Mouse (Mus musculus) splenic B cell, adult 2 months (primary cell): Measurements from ENCODE around the gene Ankrd35.
"Not testable (repeated sequence)": the region's sequence is repeated elsewhere in the genome, so short reads cannot be mapped to it uniquely, and the experiment has no call there.

Source experiments
- DNase-seq: peaks from one replicate; pipeline ENCODE4 v3.0.0-alpha.2; 2011; ENCODE audit warnings: low read depth, low spot score
- H3K27me3 ChIP-seq: 2 replicates; pipeline ENCODE4 v1.6.1; 2012; ENCODE audit warnings: mild to moderate bottlenecking, low read length, moderate library complexity, mixed read lengths; ENCODE audit not compliant: control insufficient read depth, poor library complexity, insufficient read depth, severe bottlenecking
- H3K36me3 ChIP-seq: 2 replicates; pipeline ENCODE4 v1.6.1; 2012; ENCODE audit warnings: mild to moderate bottlenecking, low read length, moderate library complexity, mixed read lengths; ENCODE audit not compliant: control insufficient read depth, poor library complexity, insufficient read depth, severe bottlenecking

The Ankrd35 gene

DNA sequence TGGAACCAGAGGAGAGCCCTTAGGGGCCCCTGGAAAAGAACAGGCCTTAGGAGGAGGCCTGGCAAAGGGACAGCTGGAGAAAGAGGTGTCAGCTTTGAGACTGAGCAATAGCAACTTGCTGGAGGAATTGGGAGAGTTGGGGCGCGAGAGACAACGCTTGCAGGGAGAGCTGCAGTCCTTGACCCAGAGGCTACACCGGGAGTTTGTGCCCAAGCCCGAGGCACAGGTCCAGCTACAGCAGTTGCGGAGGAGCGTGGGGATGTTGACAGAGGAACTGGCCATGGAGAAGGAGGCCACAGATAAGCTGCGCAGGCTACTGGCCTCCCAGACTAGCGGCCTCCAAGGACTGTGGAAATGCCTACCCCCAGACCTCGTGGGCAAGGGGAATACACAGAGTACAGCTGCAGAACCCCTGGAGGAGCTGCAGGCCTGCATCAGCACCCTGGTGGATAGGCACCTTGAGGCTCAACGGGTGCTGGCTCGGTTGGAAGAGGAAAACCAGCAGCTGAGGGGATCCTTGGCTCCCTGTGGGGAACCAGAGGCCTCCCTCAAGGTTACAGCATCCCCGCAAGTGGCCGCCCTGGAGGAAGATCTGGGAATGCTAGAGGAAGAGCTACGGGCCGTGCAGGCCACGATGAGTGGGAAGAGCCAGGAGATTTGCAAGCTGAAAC lies 14.4 kb downstream of the Ankrd35 start:
- Histone ChIP-seq H3K36me3 (no peaks in the 10 kb centered on the region), H3K27me3 (no peaks in the 10 kb centered on the region)
- no peak for DNase-seq

DNA sequence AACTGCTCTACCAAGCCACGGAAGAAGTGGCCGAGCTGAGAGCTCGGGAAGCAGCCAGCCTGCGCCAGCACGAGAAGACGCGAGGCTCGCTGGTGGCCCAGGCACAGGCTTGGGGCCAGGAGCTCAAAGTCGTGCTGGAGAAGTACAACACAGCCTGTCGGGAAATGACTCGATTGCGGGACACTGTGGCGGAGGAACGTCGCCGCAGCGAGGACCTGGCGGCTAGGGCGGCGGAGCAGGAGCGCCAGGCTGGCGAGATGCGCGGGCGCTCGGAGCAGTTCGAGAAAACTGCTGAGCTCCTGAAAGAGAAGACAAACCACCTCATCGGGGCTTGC lies 14.9 kb downstream of the Ankrd35 start:
- no peak for DNase-seq
- Histone ChIP-seq H3K36me3 (no peaks in the 10 kb centered on the region), H3K27me3 (no peaks in the 10 kb centered on the region)

- DNase-seq, H3K27me3 ChIP-seq, H3K36me3 ChIP-seq: not testable (repeated sequence)
These were observed 16.1 kb downstream of the Ankrd35 start for GRCm38 (mm10) chr3:96686057-96686456.

DNA sequence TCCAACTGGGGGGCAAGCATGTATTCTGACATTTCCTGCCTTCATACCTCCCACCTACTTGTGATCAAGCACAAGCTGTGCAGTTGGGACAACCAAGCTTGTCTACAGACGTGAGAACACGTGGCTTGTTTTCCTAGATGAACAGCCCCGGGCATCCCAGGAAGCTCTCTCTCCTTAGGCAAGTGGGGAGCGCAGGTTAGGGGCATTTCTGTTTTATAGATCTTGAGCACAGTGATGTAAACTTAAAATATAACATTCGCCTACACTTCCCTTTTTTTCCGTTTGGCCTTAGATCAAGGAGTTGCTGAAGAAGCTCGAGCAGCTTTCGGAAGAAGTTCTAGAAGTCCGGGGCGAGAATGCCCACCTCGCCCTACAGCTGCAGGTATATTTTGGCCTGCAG lies 18.9 kb downstream of the Ankrd35 start:
- no peaks in the 10 kb centered on the region for H3K27me3 ChIP-seq
- no peak for DNase-seq
- H3K36me3 ChIP-seq: no peaks in the 10 kb centered on the region

DNA sequence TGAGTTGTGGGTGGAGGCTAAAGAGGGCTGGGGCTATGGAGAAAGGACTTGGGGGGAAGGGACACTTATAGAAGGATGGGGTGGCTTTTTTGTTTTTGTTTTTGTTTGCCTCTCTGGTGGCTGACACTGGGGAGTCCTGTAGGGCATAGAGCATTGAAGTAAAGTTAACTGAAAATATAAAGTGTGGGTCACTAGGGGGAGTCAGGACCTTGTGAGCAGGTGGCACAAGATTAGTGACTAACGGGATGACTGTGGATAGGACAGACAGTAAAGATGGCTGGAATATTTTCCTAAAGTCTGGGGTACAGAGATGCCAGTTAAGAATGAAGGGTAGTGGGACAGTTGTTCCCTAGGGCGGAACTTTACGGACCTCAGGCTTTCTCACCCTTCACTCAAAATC lies 20.4 kb downstream of the Ankrd35 start:
- H3K36me3 ChIP-seq: no peaks in the 10 kb centered on the region
- no peaks in the 10 kb centered on the region for H3K27me3 ChIP-seq
- DNase-seq: peak; percentile 45

DNA sequence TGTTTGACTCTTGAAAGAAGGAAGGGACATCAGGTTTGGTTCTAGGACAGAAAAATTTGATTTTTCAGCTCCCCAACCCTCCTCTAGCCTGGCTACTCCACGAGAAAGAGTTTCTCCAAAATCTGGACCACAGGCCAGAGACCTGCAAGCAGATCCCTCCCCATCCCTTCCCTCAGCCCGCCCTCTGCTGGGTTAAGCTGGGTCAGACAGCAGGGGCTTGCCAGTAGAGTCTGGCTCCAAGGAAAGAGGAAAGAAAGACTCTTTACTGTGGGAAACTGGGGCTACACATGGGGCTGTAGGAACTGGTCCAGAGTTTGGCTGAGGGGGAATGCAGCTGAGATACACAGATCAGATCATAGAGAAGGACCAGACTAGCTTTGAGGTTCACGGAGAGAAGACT lies 22.6 kb downstream of the Ankrd35 start:
- DNase-seq: no peak
- H3K27me3 ChIP-seq: no peaks in the 10 kb centered on the region

GRCm38 (mm10) chr3:96693579-96693978 lies 23.6 kb downstream of the Ankrd35 start:
- Histone ChIP-seq H3K27me3 (no peaks in the 10 kb centered on the region), H3K36me3 (no peaks in the 10 kb centered on the region)
- DNase-seq: no peak

More for the DNA sequence above, 22.6 kb downstream of the Ankrd35 start:
- H3K36me3 ChIP-seq: no peaks in the 10 kb centered on the region

DNA sequence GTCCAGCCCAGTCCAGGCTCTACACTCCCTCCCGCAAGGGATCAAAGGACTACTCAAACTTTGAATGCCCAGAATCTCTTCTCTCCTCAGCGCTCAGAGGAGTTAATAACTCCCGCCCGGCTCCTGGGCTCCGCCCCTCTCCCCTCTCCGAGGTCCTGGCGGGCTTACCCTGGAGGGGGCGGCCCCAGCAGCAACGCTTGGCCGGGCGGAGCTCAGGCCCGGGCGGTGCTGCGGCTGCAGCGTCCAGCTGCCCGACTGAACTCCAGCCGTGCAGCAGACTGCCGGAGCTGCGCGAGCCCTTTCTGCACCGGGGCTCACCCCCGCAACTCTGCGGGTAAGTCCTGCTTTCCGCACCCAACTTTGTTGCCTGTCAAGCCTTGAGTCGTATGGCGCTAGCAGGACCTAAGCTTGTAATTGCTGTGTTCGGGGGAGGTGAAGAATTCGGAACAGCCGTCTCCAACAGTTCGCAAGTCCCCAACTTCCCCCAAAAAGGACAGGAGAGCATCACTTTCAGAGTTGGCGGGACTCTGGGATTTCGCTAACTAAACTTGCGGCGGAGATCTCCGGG lies 26.4 kb downstream of the Ankrd35 start, which contains the start of gene Pias3:
Gene Pias3, plus strand, starts transcription at position 187 of the 568 bp plus-strand sequence.
- DNase-seq: peak; percentile 59
- Histone ChIP-seq H3K36me3 (no peaks in the 10 kb centered on the region), H3K27me3 (no peaks in the 10 kb centered on the region)

DNA sequence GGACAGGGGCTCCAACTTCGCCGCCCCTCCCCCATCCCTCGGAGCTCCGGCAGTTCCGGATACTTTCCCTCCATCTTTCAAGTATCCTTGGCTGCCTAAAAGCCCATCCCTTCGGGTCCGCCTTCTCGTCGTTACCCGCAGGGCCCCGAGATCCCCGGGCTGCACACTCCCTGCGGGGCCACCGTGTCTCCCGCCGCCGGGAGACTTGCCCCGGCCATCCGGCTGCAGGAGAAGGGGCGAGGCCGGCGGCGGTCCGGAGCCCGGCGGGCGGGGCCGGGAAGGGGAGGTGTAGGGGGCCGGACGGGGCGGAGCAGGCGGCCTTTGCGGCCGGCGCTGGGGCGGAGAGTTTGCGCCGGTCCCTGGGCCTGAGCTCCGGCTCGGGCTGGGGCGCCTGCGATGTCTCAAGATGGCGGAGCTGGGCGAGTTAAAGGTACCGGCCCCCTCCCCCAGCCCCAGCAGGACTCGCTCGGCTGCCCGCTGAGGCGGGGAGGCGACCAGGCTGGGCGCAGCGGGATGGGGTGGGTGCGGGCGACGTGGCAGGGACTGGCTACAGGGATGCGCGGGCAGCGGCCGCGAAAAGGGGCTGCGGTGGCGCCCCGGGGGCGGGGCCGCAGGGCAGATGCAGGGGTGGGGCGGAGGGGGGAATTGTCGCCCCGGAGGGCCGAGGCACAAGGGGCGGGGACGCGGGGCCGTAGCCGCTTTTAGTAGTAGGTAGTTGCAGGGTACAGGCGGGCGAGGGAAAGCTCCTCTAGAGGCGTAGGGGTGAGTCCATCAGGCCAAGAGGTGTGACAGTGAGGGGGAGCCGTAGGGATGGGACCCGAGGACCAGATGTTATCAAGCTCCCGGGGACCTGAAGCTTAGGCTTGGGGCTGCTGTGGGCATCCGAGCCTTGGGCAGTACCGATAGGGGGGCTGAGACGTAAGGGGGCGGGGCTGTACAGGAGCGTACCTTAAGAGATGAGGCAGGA lies 27.1 kb downstream of the Ankrd35 start:
- Histone ChIP-seq H3K36me3 (no peaks in the 10 kb centered on the region), H3K27me3 (no peaks in the 10 kb centered on the region)
- peak; percentile 88 for DNase-seq

DNA sequence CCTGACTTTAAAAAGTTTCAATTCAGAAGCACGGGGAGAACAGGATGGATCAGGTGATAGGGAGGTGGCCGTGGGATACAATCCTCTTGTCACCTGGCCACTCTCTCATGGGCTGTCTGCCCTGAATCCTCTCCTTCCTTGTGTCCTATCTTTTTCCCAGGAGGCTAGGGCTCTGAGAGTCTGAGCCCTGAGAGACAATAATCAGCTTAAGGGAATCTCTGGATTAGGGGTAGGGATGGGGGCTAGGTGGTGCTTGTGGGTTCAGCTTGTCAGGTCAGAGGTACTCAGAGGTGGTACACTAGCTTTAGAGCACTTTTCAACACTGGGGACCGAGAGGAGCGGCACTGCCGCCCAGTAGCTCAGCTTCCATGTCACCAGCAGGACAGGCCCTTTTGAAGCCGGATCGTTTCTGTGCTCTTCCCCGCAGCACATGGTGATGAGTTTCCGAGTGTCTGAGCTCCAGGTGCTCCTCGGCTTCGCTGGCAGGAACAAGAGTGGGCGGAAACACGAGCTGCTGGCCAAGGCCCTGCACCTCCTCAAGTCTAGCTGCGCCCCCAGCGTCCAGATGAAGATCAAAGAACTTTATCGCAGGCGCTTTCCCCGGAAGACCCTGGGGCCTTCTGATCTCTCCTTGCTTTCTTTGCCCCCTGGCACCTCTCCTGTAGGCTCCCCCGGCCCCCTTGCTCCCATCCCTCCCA lies 29.2 kb downstream of the Ankrd35 start:
- Histone ChIP-seq H3K36me3 (no peaks in the 10 kb centered on the region), H3K27me3 (no peaks in the 10 kb centered on the region)
- DNase-seq: no peak

DNA sequence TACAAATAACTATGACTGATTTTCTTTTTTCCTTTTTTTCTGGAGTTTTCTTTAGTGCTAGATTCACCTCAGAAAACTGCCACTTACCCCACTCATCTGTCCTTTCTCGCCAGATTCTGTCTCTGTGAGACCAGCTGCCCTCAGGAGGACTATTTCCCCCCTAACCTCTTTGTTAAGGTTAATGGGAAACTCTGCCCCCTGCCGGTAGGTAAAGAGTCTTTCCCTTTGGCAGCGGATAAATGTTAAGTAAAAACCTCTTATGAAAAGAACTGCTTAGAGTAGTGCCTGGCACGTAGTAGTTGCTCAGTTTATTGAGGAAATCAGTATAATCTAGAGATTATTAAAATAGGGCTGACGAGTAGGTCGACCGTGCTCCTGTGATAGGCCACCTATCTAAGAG lies 30.4 kb downstream of the Ankrd35 start:
- no peaks in the 10 kb centered on the region for H3K27me3 ChIP-seq
- no peaks in the 10 kb centered on the region for H3K36me3 ChIP-seq
- peak; percentile 59 for DNase-seq

DNA sequence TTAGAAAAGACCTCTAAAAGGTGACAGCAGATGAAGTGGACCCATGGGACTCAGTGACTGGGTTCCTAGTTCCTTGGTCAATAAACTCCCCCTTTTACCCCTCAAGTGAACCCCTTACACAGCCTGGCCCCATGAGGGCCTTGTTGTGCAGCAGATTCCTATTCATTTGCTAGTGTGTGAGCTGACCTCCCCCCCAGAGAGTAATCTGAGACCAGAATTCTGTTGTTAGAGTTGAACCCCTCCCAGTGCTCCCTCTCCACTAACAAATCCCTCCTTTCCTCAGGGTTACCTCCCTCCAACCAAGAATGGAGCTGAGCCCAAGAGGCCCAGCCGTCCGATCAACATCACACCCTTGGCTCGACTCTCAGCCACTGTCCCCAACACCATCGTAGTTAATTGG lies 31.1 kb downstream of the Ankrd35 start:
- no peak for DNase-seq
- H3K27me3 ChIP-seq: no peaks in the 10 kb centered on the region
- H3K36me3 ChIP-seq: no peaks in the 10 kb centered on the region; the same call in 1 of the 2 replicates

- no peaks in the 10 kb centered on the region for H3K27me3 ChIP-seq
- no peaks in the 10 kb centered on the region; the same call in 1 of the 2 replicates for H3K36me3 ChIP-seq
- DNase-seq: peak; percentile 44
These were observed 34.8 kb downstream of the Ankrd35 start for GRCm38 (mm10) chr3:96704778-96705177.

DNA sequence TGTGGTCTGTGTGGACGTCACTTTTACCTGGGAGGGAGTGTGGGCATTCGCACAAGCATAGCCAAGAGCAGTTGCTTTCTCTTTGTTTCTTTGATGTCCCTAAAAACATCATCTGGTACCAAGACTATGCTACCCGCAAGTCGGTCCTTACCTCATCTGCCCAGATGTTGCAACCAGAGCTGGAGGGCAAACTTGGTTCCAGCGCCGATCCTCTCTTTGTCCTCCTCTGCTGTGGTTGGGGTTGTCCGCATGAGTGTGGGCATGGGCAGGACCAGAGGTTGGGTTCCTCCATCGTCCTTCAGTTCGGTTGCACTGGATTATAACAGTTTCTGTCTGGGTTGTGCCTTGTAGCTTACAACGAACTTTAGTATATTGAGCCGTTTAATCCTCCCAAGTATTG lies 36.3 kb downstream of the Ankrd35 start:
- DNase-seq: no peak
- Histone ChIP-seq H3K36me3 (peaks cover 3% of the 10 kb centered on the region; the same call in 1 of the 2 replicates), H3K27me3 (no peaks in the 10 kb centered on the region)
